Mouse (Mus musculus) kidney, postnatal 14 days (tissue): ENCODE results near the gene Tmem150a.

Experiments
- DNase-seq: peaks from one replicate; pipeline ENCODE4 v3.0.0; 2022; ENCODE audit warnings: mixed read lengths

Gene Tmem150a

DNA sequence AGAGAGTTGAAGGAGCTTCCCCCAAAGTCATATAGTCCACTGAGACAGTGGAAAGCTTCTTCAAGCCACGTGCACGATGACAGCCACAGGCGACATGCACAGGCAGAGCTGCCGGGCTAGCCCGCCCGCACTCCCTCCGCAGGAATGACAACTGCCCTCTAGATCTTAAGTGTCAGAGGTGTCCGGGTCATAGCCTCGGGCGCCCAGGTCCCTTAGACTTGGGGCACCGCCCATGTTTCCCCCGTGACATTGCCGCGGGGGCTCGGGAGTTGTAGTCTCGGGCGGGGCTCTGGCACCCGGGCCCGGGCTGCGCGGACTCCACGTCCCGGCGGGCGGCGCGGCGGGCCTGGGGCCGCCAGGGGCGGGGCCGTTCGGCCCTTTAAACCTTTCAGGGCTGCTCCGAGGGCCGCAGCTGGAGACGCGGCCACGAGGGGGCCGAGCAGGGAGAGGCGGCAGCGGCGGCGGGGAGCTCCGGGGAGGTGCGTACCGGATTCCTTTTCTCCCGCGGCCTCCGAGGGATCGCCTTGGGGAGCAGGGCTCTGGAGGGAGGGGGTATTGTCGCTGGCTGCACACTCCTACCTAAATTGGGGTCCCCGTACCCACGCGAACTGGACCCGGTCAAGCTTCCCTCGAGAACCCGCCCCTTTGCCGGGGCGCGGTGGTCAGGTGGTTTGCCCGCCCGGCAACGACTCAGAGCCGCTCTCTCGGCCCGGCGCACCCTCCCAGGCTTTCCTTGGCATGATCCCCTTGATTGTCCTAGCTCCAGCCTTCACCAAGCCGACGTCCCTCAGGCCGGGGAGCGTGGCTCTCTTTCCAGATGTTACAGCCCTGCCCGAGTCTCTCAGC lies at the start of gene Tmem150a:
TSS of gene Tmem150a (plus strand) at position 382 of the 846 bp plus-strand sequence.
- peak; percentile 94 for DNase-seq

DNA sequence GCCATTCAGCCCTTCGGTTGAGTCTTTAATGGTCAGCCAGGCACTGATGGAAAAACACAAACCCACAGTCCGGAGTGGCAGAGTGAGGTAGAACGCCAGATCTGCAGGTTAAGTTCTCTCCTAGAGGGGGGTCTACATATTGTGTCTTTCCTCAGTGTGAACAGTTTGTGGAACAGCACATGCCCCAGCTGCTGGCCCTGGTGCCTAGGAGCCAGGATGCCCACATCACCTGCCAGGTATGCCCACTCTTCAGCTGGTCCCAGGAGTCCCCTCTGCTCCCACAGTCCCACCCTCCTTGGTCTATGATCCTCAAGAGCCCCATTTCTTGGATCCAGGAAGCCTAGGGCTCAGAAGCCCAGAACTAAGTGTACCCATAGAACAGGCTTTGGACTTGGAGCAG lies 43.0 kb upstream of the Tmem150a start:
- DNase-seq: no peak

GRCm38 (mm10) chr6:72313124-72313867 lies 42.0 kb upstream of the Tmem150a start:
- DNase-seq: no peak

GRCm38 (mm10) chr6:72315384-72315783 lies 39.9 kb upstream of the Tmem150a start:
- DNase-seq: no peak

GRCm38 (mm10) chr6:72316044-72316443 lies 39.2 kb upstream of the Tmem150a start:
- no peak for DNase-seq

GRCm38 (mm10) chr6:72318440-72318839 lies 36.8 kb upstream of the Tmem150a start:
- no peak for DNase-seq

- peak; percentile 59 for DNase-seq
Observed at GRCm38 (mm10) chr6:72319019-72319418, 36.2 kb upstream of the Tmem150a start.

GRCm38 (mm10) chr6:72322936-72323335 lies 32.3 kb upstream of the Tmem150a start:
- no peak for DNase-seq

- no peak for DNase-seq
Observed at GRCm38 (mm10) chr6:72323786-72324508, 31.3 kb upstream of the Tmem150a start.

DNA sequence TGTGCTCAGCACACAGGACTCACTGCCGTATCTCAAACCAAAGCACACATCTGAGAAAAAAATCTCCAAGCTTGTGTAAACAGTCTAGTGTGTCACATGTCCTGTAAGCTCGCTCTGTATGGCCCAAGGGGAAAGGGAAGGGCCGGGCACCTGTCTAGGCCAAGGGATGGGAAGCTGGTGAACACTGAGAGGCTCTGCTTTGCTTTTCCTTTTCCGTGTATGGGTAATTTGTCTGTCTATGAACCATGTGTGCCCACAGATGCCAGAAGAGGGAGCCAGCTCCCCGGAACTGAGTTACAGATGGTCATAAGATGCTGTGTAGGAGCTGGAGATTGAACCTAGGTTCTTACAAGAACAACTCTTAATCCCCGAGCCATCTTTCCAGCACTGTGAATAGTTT lies 29.0 kb upstream of the Tmem150a start:
- DNase-seq: peak; percentile 71

- no peak for DNase-seq
Observed at GRCm38 (mm10) chr6:72329019-72329418, 26.2 kb upstream of the Tmem150a start.

DNA sequence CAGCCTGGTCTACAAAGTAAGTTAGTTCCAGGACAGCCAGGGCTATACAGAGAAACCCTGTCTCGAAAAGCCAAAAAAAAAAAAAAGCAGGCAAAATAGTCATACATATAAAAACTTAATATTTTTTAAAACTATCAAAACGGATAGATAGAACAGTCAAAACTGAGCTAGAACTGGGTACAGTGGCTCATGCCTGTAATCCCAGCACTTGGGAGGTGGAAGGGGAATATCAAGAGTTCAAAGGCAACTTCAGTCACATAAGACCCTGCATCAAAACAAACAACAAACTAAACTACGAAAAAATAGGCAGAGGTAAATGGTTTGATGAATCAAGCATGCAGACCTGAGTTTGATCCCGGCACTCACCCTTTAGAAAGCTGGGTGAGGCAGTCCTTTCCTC lies 25.1 kb upstream of the Tmem150a start:
- no peak for DNase-seq

DNA sequence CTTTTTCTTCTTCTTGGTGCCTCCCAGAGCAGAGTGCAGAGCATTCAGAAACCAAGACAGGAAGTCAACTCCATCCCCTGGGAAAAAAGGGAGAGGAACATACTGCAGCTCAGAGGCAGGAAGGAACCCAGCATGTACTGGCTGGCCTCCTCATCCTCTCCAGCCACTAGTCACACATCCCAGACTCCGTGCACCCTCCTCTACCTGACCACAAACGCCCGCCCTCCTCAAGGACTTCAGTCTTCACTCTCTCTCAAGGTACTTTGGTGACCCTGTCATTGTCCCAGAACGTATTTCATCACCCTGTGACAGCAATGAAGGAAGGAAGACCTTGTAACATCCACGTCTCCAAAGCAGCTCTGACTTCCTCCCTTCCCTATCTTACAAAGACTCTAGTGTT lies 22.1 kb upstream of the Tmem150a start:
- no peak for DNase-seq

DNA sequence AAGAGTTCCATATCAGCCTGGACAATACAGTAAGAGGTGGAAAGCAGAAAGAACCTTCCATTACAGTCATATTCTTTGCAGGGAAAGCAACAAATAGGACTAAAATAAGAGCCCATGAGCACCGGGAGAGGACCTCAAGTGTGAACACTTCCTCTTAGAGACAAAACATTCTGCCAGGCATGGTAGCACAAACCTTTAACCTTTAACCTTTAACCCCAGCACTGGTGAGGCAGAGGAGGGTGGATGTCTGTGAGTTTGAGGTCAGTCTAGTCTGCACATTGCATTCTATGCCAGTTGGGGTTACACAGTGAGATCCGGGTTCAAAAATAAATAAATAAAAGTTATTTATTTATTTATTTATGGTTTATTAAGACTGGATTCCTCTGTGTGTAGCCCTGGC lies 14.8 kb upstream of the Tmem150a start:
- DNase-seq: no peak

- no peak for DNase-seq
Observed at GRCm38 (mm10) chr6:72344396-72345073, 10.7 kb upstream of the Tmem150a start.

GRCm38 (mm10) chr6:72345074-72345567 lies 10.1 kb upstream of the Tmem150a start, which contains the start of gene Usp39:
Gene Usp39, minus strand, starts transcription at chr6:72345184.
- peak; percentile 96 for DNase-seq

GRCm38 (mm10) chr6:72345633-72346032 lies 9.6 kb upstream of the Tmem150a start:
- no peak for DNase-seq

- no peak for DNase-seq
Observed at GRCm38 (mm10) chr6:72346261-72346660, 9.0 kb upstream of the Tmem150a start.

- DNase-seq: peak; percentile 92
Observed at GRCm38 (mm10) chr6:72347166-72347941, 7.9 kb upstream of the Tmem150a start, which contains the start of gene 0610030E20Rik. Gene 0610030E20Rik, plus strand, starts transcription at chr6:72347317.

- DNase-seq: no peak
Observed at GRCm38 (mm10) chr6:72348411-72348810, 6.8 kb upstream of the Tmem150a start.

- no peak for DNase-seq
Observed at GRCm38 (mm10) chr6:72350214-72350613, 5.0 kb upstream of the Tmem150a start.
